Mouse (Mus musculus) left cerebral cortex, adult 2 months (tissue): Measurements from ENCODE around the gene Smg9. TPM values are rescaled to one million over a fixed set of nuclear protein-coding genes. Genes with fewer than 3 reads are reported as not detected.

Experiments used
- DNase-seq, 2 experiments: peaks; one replicate each; pipeline ENCODE4 v3.0.0; 2021 to 2022; ENCODE audit warnings: low spot score in 2 of 2, mixed read lengths in 1 of 2; ENCODE audit errors: extremely low spot score in 1 of 2
- H3K27ac ChIP-seq: fragments of 200-600 bp; 2 replicates; pipeline ENCODE4 v1.8.1; 2022
- H3K4me3 ChIP-seq: fragments of 200-600 bp; 2 replicates; pipeline ENCODE4 v1.8.1; 2022
- CTCF ChIP-seq: fragments of 200-600 bp; IDR thresholded peaks from 2 replicates; pipeline ENCODE4 v1.8.1; 2022; ENCODE audit warnings: antibody characterized with exemption, mild to moderate bottlenecking, moderate library complexity
- intact Hi-C: fragments of 180-260 bp; cut with DNase I; formaldehyde crosslinking; loops from one replicate; pipeline ENCODE4 v1.15.1; 2025
- total RNA-seq, 2 experiments: library from RNA; stranded (reverse); gene quantifications; 2 replicates each; pipeline ENCODE4 v1.2.3; 2021

Smg9 gene
- total RNA-seq, 2 experiments from 2014 or later = 43.7 to 47.5 TPM

GRCm38 (mm10) chr7:24459440-24459839 lies 60.0 kb downstream of the Smg9 start:
- no peak overlapping the region for H3K27ac ChIP-seq
- H3K4me3 ChIP-seq = no peak overlapping the region
- intact Hi-C loops = no loop called here
- no peak for DNase-seq
- no peak for TF ChIP-seq CTCF

- DNase-seq = no peak
- Histone ChIP-seq H3K27ac (no peak overlapping the region), H3K4me3 (no peak overlapping the region)
- intact Hi-C loops = no loop called here
- no peak for TF ChIP-seq CTCF
Observed at GRCm38 (mm10) chr7:24459843-24460242, 60.4 kb downstream of the Smg9 start.

GRCm38 (mm10) chr7:24461376-24462051 lies 62.1 kb downstream of the Smg9 start:
- no peak for TF ChIP-seq CTCF
- Histone ChIP-seq H3K27ac (no peak overlapping the region), H3K4me3 (no peak overlapping the region)
- DNase-seq = no peak
- intact Hi-C loops = no loop called here

GRCm38 (mm10) chr7:24462388-24463319 lies 63.2 kb downstream of the Smg9 start, which contains the start of gene Plaur:
Gene Plaur, plus strand, starts transcription at chr7:24462484.
- H3K4me3 ChIP-seq = 0 out of 2 replicates have a peak within 1 kb of the TSS, but pooled peaks have one; percentile 11
- no peak for TF ChIP-seq CTCF
- intact Hi-C loops = no loop called here
- no peak for DNase-seq
- H3K27ac ChIP-seq = no peak within 1 kb of the TSS

GRCm38 (mm10) chr7:24466835-24467234 lies 67.4 kb downstream of the Smg9 start:
- no peak for TF ChIP-seq CTCF
- no peak overlapping the region for H3K4me3 ChIP-seq
- DNase-seq = no peak
- H3K27ac ChIP-seq = no peak overlapping the region
- intact Hi-C loops = no loop called here

- TF ChIP-seq CTCF = no peak
- intact Hi-C loops = no loop called here
- Histone ChIP-seq H3K4me3 (no peak overlapping the region), H3K27ac (no peak overlapping the region)
- DNase-seq = no peak
Observed at GRCm38 (mm10) chr7:24467886-24468285, 68.5 kb downstream of the Smg9 start.

- Histone ChIP-seq H3K4me3 (no peak overlapping the region), H3K27ac (no peak overlapping the region)
- TF ChIP-seq CTCF = peak; percentile 58
- DNase-seq = no peak
- intact Hi-C loops = no loop called here
Observed at GRCm38 (mm10) chr7:24469126-24469525, 69.7 kb downstream of the Smg9 start.

- TF ChIP-seq CTCF = no peak
- intact Hi-C loops = loop anchor here (10.0 kb wide), 1 partner anchor 194 kb away; no protein-coding TSS in a partner anchor
- H3K27ac ChIP-seq = no peak overlapping the region
- no peak for DNase-seq
- no peak overlapping the region for H3K4me3 ChIP-seq
Observed at GRCm38 (mm10) chr7:24470356-24470755, 70.9 kb downstream of the Smg9 start.

Other genes starting within 250 kb of the Smg9 start
- gene Zfp114, start 224.6 kb upstream of the Smg9 start, total RNA-seq = 1 to 10 TPM; 2.7 to 4.5 TPM
- gene Zfp111, start 188.2 kb upstream of the Smg9 start, total RNA-seq = 10 to 100 TPM; 12.8 to 15.1 TPM
- 10 to 100 TPM; 10.1 to 10.4 TPM for gene Zfp109, start 162.1 kb upstream of the Smg9 start, total RNA-seq
- gene Zfp108, start 144.8 kb upstream of the Smg9 start, total RNA-seq = 1 to 10 TPM; 8.7 to 9.2 TPM
- gene Zfp93, start 129.2 kb upstream of the Smg9 start, total RNA-seq = 10 to 100 TPM; 12.8 to 18.3 TPM
- 10 to 100 TPM; 19.4 to 21.5 TPM for gene Zfp61, start 98.4 kb upstream of the Smg9 start, total RNA-seq
- 10 to 100 TPM; 14.0 to 14.5 TPM for gene Zfp94, start 83.0 kb upstream of the Smg9 start, total RNA-seq
- gene Tescl, start 65.7 kb upstream of the Smg9 start, total RNA-seq = not detected
- not detected for gene Lypd5, start 50.4 kb upstream of the Smg9 start, total RNA-seq
- under 1 TPM; 0.19 to 0.45 TPM for gene Kcnn4, start 29.4 kb upstream of the Smg9 start, total RNA-seq
- under 1 TPM in 1 of 2 experiments, not detected in 1; 0.77 TPM for gene Irgc1, start 52.7 kb downstream of the Smg9 start, total RNA-seq
- gene Plaur, start 62.9 kb downstream of the Smg9 start, total RNA-seq = 1 to 10 TPM; 1.0 to 1.1 TPM
- gene Cadm4, start 82.4 kb downstream of the Smg9 start, total RNA-seq = 100 to 1,000 TPM; 213 to 219 TPM
- gene Zfp428, start 107.4 kb downstream of the Smg9 start, total RNA-seq = 10 to 100 TPM; 45.9 to 46.0 TPM
- not detected for gene AC161166.1, start 112.8 kb downstream of the Smg9 start, total RNA-seq
- 10 to 100 TPM; 81.6 to 84.3 TPM for gene Irgq, start 131.1 kb downstream of the Smg9 start, total RNA-seq
- not detected for gene Pinlyp, start 146.5 kb downstream of the Smg9 start, total RNA-seq
- gene Xrcc1, start 146.7 kb downstream of the Smg9 start, total RNA-seq = 10 to 100 TPM; 32.8 to 39.5 TPM
- gene Ethe1, start 187.9 kb downstream of the Smg9 start, total RNA-seq = 10 to 100 TPM; 14.4 to 14.6 TPM
- 1 to 10 TPM; 6.8 to 6.9 TPM for gene Zfp575, start 188.0 kb downstream of the Smg9 start, total RNA-seq
- not detected for gene Phldb3, start 211.1 kb downstream of the Smg9 start, total RNA-seq
- under 1 TPM; 0.20 to 0.63 TPM for gene Lypd3, start 236.9 kb downstream of the Smg9 start, total RNA-seq